Mouse (Mus musculus) ES-Bruce4 (cell line): ENCODE data around the gene Proser3. TPM values are rescaled to one million over a fixed set of nuclear protein-coding genes. Genes with fewer than 3 reads are reported as not detected.

Experiments
- H3K27ac ChIP-seq: 2 replicates; pipeline ENCODE4 v1.5.1; 2012; ENCODE audit warnings: low read length, inconsistent platforms; ENCODE audit not compliant: insufficient read depth
- H3K27me3 ChIP-seq: 2 replicates; pipeline ENCODE4 v1.6.1; 2012; ENCODE audit warnings: mild to moderate bottlenecking, low read length, inconsistent platforms; ENCODE audit not compliant: control insufficient read depth, poor library complexity, insufficient read depth, severe bottlenecking
- H3K36me3 ChIP-seq: 2 replicates; pipeline ENCODE4 v1.6.1; 2012; ENCODE audit warnings: inconsistent platforms, mild to moderate bottlenecking, low read length, moderate library complexity; ENCODE audit not compliant: control insufficient read depth, poor library complexity, insufficient read depth, severe bottlenecking
- H3K4me1 ChIP-seq: one replicate; pipeline ENCODE4 v1.8.1; 2011; ENCODE audit warnings: low read length; ENCODE audit not compliant: control insufficient read depth, insufficient read depth
- H3K4me3 ChIP-seq: 2 replicates; pipeline ENCODE4 v1.5.1; 2011; ENCODE audit warnings: low read depth, mild to moderate bottlenecking, low read length
- H3K9ac ChIP-seq: 2 replicates; pipeline ENCODE4 v1.6.1; 2012; ENCODE audit warnings: low read depth, mild to moderate bottlenecking, inconsistent platforms; ENCODE audit not compliant: poor library complexity, severe bottlenecking
- H3K9me3 ChIP-seq: replicated peaks from 2 replicates; pipeline ENCODE4 v1.6.1; 2012; ENCODE audit warnings: mild to moderate bottlenecking, low read length, inconsistent platforms; ENCODE audit not compliant: control insufficient read depth, poor library complexity, insufficient read depth, severe bottlenecking
- CTCF ChIP-seq: IDR thresholded peaks from one replicate; pipeline ENCODE4 v1.8.1; 2011; ENCODE audit warnings: low read depth, low read length
- EP300 ChIP-seq: IDR thresholded peaks from 2 replicates; pipeline ENCODE4 v1.6.1; 2011; ENCODE audit warnings: low read depth, low read length; ENCODE audit not compliant: insufficient read depth
- POLR2A ChIP-seq: IDR thresholded peaks from one replicate; pipeline ENCODE4 v1.8.1; 2011; ENCODE audit warnings: low read length; ENCODE audit not compliant: insufficient read depth
- polyA plus RNA-seq: library from polyadenylated mRNA; stranded (reverse); fragments of >200 nt; gene quantifications from 2 replicates; pipeline ENCODE4 v1.2.4, GENCODE M21; 2011; ENCODE audit warnings: low read depth; ENCODE audit not compliant: missing spikeins, insufficient read depth, insufficient read length

Proser3 gene
- polyA plus RNA-seq, 1 experiment, result 17.3 TPM

- H3K36me3 ChIP-seq, result no peaks in the 10 kb centered on the region
- peak within 1 kb of the TSS; percentile 80 for H3K4me3 ChIP-seq
- TF ChIP-seq CTCF (no peak), POLR2A (no peak), EP300 (no peak)
- peak within 1 kb of the TSS; percentile 62 for H3K9ac ChIP-seq
- H3K27ac ChIP-seq, result no peak within 1 kb of the TSS
- 0 out of 2 replicates have a peak, but pooled peaks cover 4% of the 10 kb centered on the region for H3K9me3 ChIP-seq
- no peaks in the 10 kb centered on the region for H3K4me1 ChIP-seq
- peaks cover 4% of the 10 kb centered on the region; the same call in 1 of the 2 replicates for H3K27me3 ChIP-seq
Observed at GRCm38 (mm10) chr7:30534633-30535577, 17.2 kb downstream of the Proser3 start, which contains the start of gene Arhgap33. Gene Arhgap33 (minus strand): TSS chr7:30535060.

- TF ChIP-seq POLR2A (no peak), EP300 (no peak)
- no peaks in the 10 kb centered on the region for H3K36me3 ChIP-seq
- peak overlapping the region; percentile 80 for H3K4me3 ChIP-seq
- H3K27ac ChIP-seq, result no peak overlapping the region
- no peaks in the 10 kb centered on the region for H3K4me1 ChIP-seq
- H3K9me3 ChIP-seq, result 0 out of 2 replicates have a peak, but pooled peaks cover 4% of the 10 kb centered on the region
- H3K9ac ChIP-seq, result peak overlapping the region; percentile 62
- H3K27me3 ChIP-seq, result peaks cover 4% of the 10 kb centered on the region; the same call in 1 of the 2 replicates
Observed at GRCm38 (mm10) chr7:30533941-30534632, 18.0 kb downstream of the Proser3 start.

- Histone ChIP-seq H3K9ac (no peak overlapping the region), H3K27ac (no peak overlapping the region), H3K36me3 (no peaks in the 10 kb centered on the region), H3K4me1 (no peaks in the 10 kb centered on the region), H3K27me3 (peaks cover 4% of the 10 kb centered on the region; the same call in 1 of the 2 replicates), H3K9me3 (0 out of 2 replicates have a peak, but pooled peaks cover 4% of the 10 kb centered on the region), H3K4me3 (no peak overlapping the region)
- no peak for TF ChIP-seq CTCF
- TF ChIP-seq EP300, result no peak
- no peak for TF ChIP-seq POLR2A
Observed at GRCm38 (mm10) chr7:30532931-30533330, 19.2 kb downstream of the Proser3 start.

GRCm38 (mm10) chr7:30531291-30531815 is 20.7 kb downstream of the Proser3 start:
- TF ChIP-seq CTCF, result no peak
- TF ChIP-seq POLR2A, result no peak
- no peak for TF ChIP-seq EP300
- no peaks in the 10 kb centered on the region for H3K36me3 ChIP-seq
- peaks cover 4% of the 10 kb centered on the region; the same call in 1 of the 2 replicates for H3K27me3 ChIP-seq
- no peak overlapping the region for H3K4me3 ChIP-seq
- no peak overlapping the region for H3K9ac ChIP-seq
- 0 out of 2 replicates have a peak, but pooled peaks cover 4% of the 10 kb centered on the region for H3K9me3 ChIP-seq
- no peak overlapping the region for H3K27ac ChIP-seq
- H3K4me1 ChIP-seq, result no peaks in the 10 kb centered on the region

- Histone ChIP-seq H3K4me3 (no peak overlapping the region), H3K9ac (peak overlapping the region; percentile 17; the same call in 1 of the 2 replicates), H3K9me3 (no peaks in the 10 kb centered on the region), H3K27me3 (no peaks in the 10 kb centered on the region), H3K4me1 (peaks cover 1% of the 10 kb centered on the region), H3K27ac (no peak overlapping the region), H3K36me3 (no peaks in the 10 kb centered on the region)
- TF ChIP-seq EP300 (no peak), CTCF (no peak), POLR2A (no peak)
Observed at GRCm38 (mm10) chr7:30526981-30527380, 25.1 kb downstream of the Proser3 start.
